Mouse (Mus musculus): ENCODE data around the gene Stk4. TPM values are rescaled to one million over a fixed set of nuclear protein-coding genes. Genes with fewer than 3 reads are reported as not detected.

Stk4 gene
- polyA plus RNA-seq, 1 experiment from 2014 or later: 20.7 TPM

GRCm38 (mm10) chr2:164136393-164136792 is 66.3 kb downstream of the Stk4 start:
- no peak overlapping the region for H3K4me3 ChIP-seq
- no peak for ATAC-seq
- H3K27ac ChIP-seq: no peak overlapping the region
- H3K4me2 ChIP-seq: no peak overlapping the region
- 71% methylated on average over 2 of the region's 2 CpGs for WGBS (ENCODE audit: insufficient replicate concordance)
- H3K4me1 ChIP-seq: no peaks in the 10 kb centered on the region
- no peaks in the 10 kb centered on the region for H3K9me3 ChIP-seq (replicated peaks)
- no peaks in the 10 kb centered on the region for H3K27me3 ChIP-seq (replicated peaks)
- H3K9ac ChIP-seq: no peak overlapping the region
- H3K36me3 ChIP-seq: peaks cover 28% of the 10 kb centered on the region

- Histone ChIP-seq H3K4me2 (no peak overlapping the region), H3K27ac (no peak overlapping the region), H3K4me3 (no peak overlapping the region), H3K4me1 (no peaks in the 10 kb centered on the region), H3K36me3 (peaks cover 27% of the 10 kb centered on the region), H3K9me3 (replicated peaks) (no peaks in the 10 kb centered on the region), H3K9ac (no peak overlapping the region), H3K27me3 (replicated peaks) (no peaks in the 10 kb centered on the region)
- 75% methylated on average over 6 of the region's 6 CpGs for WGBS (ENCODE audit: insufficient replicate concordance)
- no peak for ATAC-seq
Observed at GRCm38 (mm10) chr2:164137754-164138153, 67.6 kb downstream of the Stk4 start.

GRCm38 (mm10) chr2:164142021-164142420 is 71.9 kb downstream of the Stk4 start:
- Histone ChIP-seq H3K27ac (no peak overlapping the region), H3K4me3 (no peak overlapping the region), H3K27me3 (replicated peaks) (no peaks in the 10 kb centered on the region), H3K36me3 (peaks cover 23% of the 10 kb centered on the region), H3K9me3 (replicated peaks) (no peaks in the 10 kb centered on the region), H3K4me2 (no peak overlapping the region), H3K4me1 (no peaks in the 10 kb centered on the region), H3K9ac (no peak overlapping the region)
- WGBS (ENCODE audit: insufficient replicate concordance): 71% methylated on average over 10 of the region's 10 CpGs
- no peak for ATAC-seq

GRCm38 (mm10) chr2:164144025-164144424 is 73.9 kb downstream of the Stk4 start:
- H3K9ac ChIP-seq: no peak overlapping the region

GRCm38 (mm10) chr2:164144541-164144940 is 74.4 kb downstream of the Stk4 start:
- Histone ChIP-seq H3K27me3 (replicated peaks) (no peaks in the 10 kb centered on the region), H3K4me2 (no peak overlapping the region), H3K9ac (no peak overlapping the region), H3K9me3 (replicated peaks) (no peaks in the 10 kb centered on the region), H3K27ac (no peak overlapping the region), H3K4me1 (no peaks in the 10 kb centered on the region), H3K36me3 (peaks cover 29% of the 10 kb centered on the region), H3K4me3 (no peak overlapping the region)
- no peak for ATAC-seq
- WGBS (ENCODE audit: insufficient replicate concordance): 84% methylated on average over 10 of the region's 10 CpGs

More at GRCm38 (mm10) chr2:164144025-164144424, 73.9 kb downstream of the Stk4 start:
- WGBS (ENCODE audit: insufficient replicate concordance): 78% methylated on average over 6 of the region's 6 CpGs
- no peak for ATAC-seq
- Histone ChIP-seq H3K27me3 (replicated peaks) (no peaks in the 10 kb centered on the region), H3K9me3 (replicated peaks) (no peaks in the 10 kb centered on the region), H3K4me2 (no peak overlapping the region), H3K4me3 (no peak overlapping the region), H3K4me1 (no peaks in the 10 kb centered on the region), H3K27ac (no peak overlapping the region), H3K36me3 (peaks cover 29% of the 10 kb centered on the region)

GRCm38 (mm10) chr2:164146556-164146955 is 76.4 kb downstream of the Stk4 start:
- H3K9ac ChIP-seq: no peak overlapping the region
- WGBS (ENCODE audit: insufficient replicate concordance): 84% methylated on average over 12 of the region's 12 CpGs

GRCm38 (mm10) chr2:164150086-164150760 is 80.1 kb downstream of the Stk4 start:
- H3K4me2 ChIP-seq: no peak overlapping the region
- ATAC-seq: no peak
- no peaks in the 10 kb centered on the region for H3K9me3 ChIP-seq (replicated peaks)
- H3K36me3 ChIP-seq: peaks cover 53% of the 10 kb centered on the region
- H3K27ac ChIP-seq: no peak overlapping the region
- H3K4me1 ChIP-seq: no peaks in the 10 kb centered on the region
- no peak overlapping the region for H3K4me3 ChIP-seq
- no peaks in the 10 kb centered on the region for H3K27me3 ChIP-seq (replicated peaks)
- H3K9ac ChIP-seq: no peak overlapping the region
- WGBS (ENCODE audit: insufficient replicate concordance): 65% methylated on average over 14 of the region's 14 CpGs

More at GRCm38 (mm10) chr2:164146556-164146955, 76.4 kb downstream of the Stk4 start:
- no peak for ATAC-seq
- no peaks in the 10 kb centered on the region for H3K9me3 ChIP-seq (replicated peaks)
- H3K4me2 ChIP-seq: no peak overlapping the region
- no peaks in the 10 kb centered on the region for H3K27me3 ChIP-seq (replicated peaks)
- peaks cover 30% of the 10 kb centered on the region for H3K36me3 ChIP-seq
- H3K27ac ChIP-seq: no peak overlapping the region
- H3K4me3 ChIP-seq: no peak overlapping the region
- no peaks in the 10 kb centered on the region for H3K4me1 ChIP-seq

- Histone ChIP-seq H3K9ac (no peak overlapping the region), H3K4me3 (no peak overlapping the region), H3K4me2 (no peak overlapping the region), H3K27me3 (replicated peaks) (no peaks in the 10 kb centered on the region), H3K9me3 (replicated peaks) (no peaks in the 10 kb centered on the region), H3K36me3 (peaks cover 50% of the 10 kb centered on the region), H3K4me1 (no peaks in the 10 kb centered on the region), H3K27ac (no peak overlapping the region)
- no peak for ATAC-seq
- 86% methylated on average over 11 of the region's 11 CpGs for WGBS (ENCODE audit: insufficient replicate concordance)
Observed at GRCm38 (mm10) chr2:164152341-164152740, 82.2 kb downstream of the Stk4 start.

GRCm38 (mm10) chr2:164154007-164154406 is 83.9 kb downstream of the Stk4 start:
- Histone ChIP-seq H3K27ac (no peak overlapping the region), H3K4me3 (no peak overlapping the region), H3K36me3 (peaks cover 44% of the 10 kb centered on the region), H3K4me1 (no peaks in the 10 kb centered on the region), H3K27me3 (replicated peaks) (no peaks in the 10 kb centered on the region), H3K4me2 (no peak overlapping the region), H3K9me3 (replicated peaks) (no peaks in the 10 kb centered on the region), H3K9ac (no peak overlapping the region)
- no peak for ATAC-seq
- WGBS (ENCODE audit: insufficient replicate concordance): 84% methylated on average over 10 of the region's 10 CpGs

GRCm38 (mm10) chr2:164156158-164156557 is 86.0 kb downstream of the Stk4 start:
- no peak overlapping the region for H3K4me3 ChIP-seq
- WGBS (ENCODE audit: insufficient replicate concordance): 81% methylated on average over 7 of the region's 7 CpGs
- ATAC-seq: no peak
- peaks cover 36% of the 10 kb centered on the region for H3K36me3 ChIP-seq
- no peak overlapping the region for H3K4me2 ChIP-seq
- no peaks in the 10 kb centered on the region for H3K27me3 ChIP-seq (replicated peaks)
- H3K9me3 ChIP-seq (replicated peaks): no peaks in the 10 kb centered on the region
- H3K9ac ChIP-seq: no peak overlapping the region
- no peaks in the 10 kb centered on the region for H3K4me1 ChIP-seq
- H3K27ac ChIP-seq: no peak overlapping the region

GRCm38 (mm10) chr2:164158838-164159237 is 88.7 kb downstream of the Stk4 start:
- no peak for ATAC-seq
- H3K4me3 ChIP-seq: no peak overlapping the region
- H3K36me3 ChIP-seq: peaks cover 9% of the 10 kb centered on the region; the same call in 1 of the 2 replicates
- H3K27me3 ChIP-seq (replicated peaks): no peaks in the 10 kb centered on the region
- WGBS (ENCODE audit: insufficient replicate concordance): 70% methylated on average over 2 of the region's 2 CpGs
- no peak overlapping the region for H3K9ac ChIP-seq
- no peaks in the 10 kb centered on the region for H3K9me3 ChIP-seq (replicated peaks)
- no peaks in the 10 kb centered on the region; the same call in 1 of the 2 replicates for H3K4me1 ChIP-seq
- H3K27ac ChIP-seq: no peak overlapping the region
- H3K4me2 ChIP-seq: no peak overlapping the region

- no peak overlapping the region for H3K4me3 ChIP-seq
- H3K9ac ChIP-seq: no peak overlapping the region
- H3K27ac ChIP-seq: no peak overlapping the region
- H3K9me3 ChIP-seq (replicated peaks): no peaks in the 10 kb centered on the region
- H3K4me2 ChIP-seq: no peak overlapping the region
- ATAC-seq: no peak
- 75% methylated on average over 11 of the region's 11 CpGs for WGBS (ENCODE audit: insufficient replicate concordance)
- H3K27me3 ChIP-seq (replicated peaks): peaks cover 23% of the 10 kb centered on the region
- no peaks in the 10 kb centered on the region; the same call in 1 of the 2 replicates for H3K4me1 ChIP-seq
- H3K36me3 ChIP-seq: no peaks in the 10 kb centered on the region
Observed at GRCm38 (mm10) chr2:164161515-164162055, 91.5 kb downstream of the Stk4 start.
